Mouse (Mus musculus) lung, adult 2 months (tissue): Measurements from ENCODE around the gene BC048507.

ENCODE experiments used
- CTCF ChIP-seq: fragments of 200-500 bp; IDR thresholded peaks from 2 replicates; pipeline ENCODE4 v1.5.1; 2011; ENCODE audit warnings: mild to moderate bottlenecking, low read length, control low read depth; ENCODE audit not compliant: insufficient read depth
- POLR2A ChIP-seq: fragments of 200-500 bp; IDR thresholded peaks from 2 replicates; pipeline ENCODE4 v1.6.1; 2011; ENCODE audit warnings: low read depth, mild to moderate bottlenecking, control low read depth, low read length, borderline replicate concordance; ENCODE audit errors: extremely low read depth

- TF ChIP-seq CTCF: peak; percentile 30; the same call in 1 of the 2 replicates
- no peak for TF ChIP-seq POLR2A
Observed at GRCm38 (mm10) chr13:67867899-67868298, 4.8 kb downstream of the BC048507 start.
